Mouse (Mus musculus): ENCODE results near the gene Cyp2b9. TPM values are rescaled to one million over a fixed set of nuclear protein-coding genes. Genes with fewer than 3 reads are reported as not detected.

The Cyp2b9 gene
- 0.29 TPM in 1 of 2 replicates, not detected in the other for polyA plus RNA-seq (2012; rRNA removed)

GRCm38 (mm10) chr7:26173111-26173510, at the start of gene Cyp2b9:
TSS of gene Cyp2b9 (plus strand) at chr7:26173411.

GRCm38 (mm10) chr7:26260034-26260433, 86.8 kb downstream of the Cyp2b9 start, which contains the start of gene Vmn1r184:
TSS of gene Vmn1r184 (plus strand) at chr7:26260334.

Other genes with a start within 250 kb of the Cyp2b9 start
- 0.15 TPM in 1 of 2 replicates, not detected in the other for gene Cyp2b13, start 111.9 kb upstream of the Cyp2b9 start, polyA plus RNA-seq (2012; rRNA removed)
- not detected in 2 replicates for gene Vmn1r184, start 86.9 kb downstream of the Cyp2b9 start, polyA plus RNA-seq (2012; rRNA removed)
- 0.11 and 0.13 TPM in 2 replicates for gene Cyp2a4, start 133.8 kb downstream of the Cyp2b9 start, polyA plus RNA-seq (2012; rRNA removed)
- gene Nlrp9c, start 230.3 kb downstream of the Cyp2b9 start, polyA plus RNA-seq (2012; rRNA removed) = 0.16 and 0.37 TPM in 2 replicates